In genomic region chr3:82547908-82548721, GRCm38 (mm10) we compare ENCODE assay signal across 8 mouse cellular contexts. TPM values are rescaled to one million over a fixed set of nuclear protein-coding genes. Genes with fewer than 3 reads are reported as not detected.
DNase-seq lines count a peak whose midpoint lies in the region; ATAC-seq and TF ChIP-seq lines count a peak whose summit lies in the region.

Gene Npy2r (minus strand): TSS chr3:82548084.

- H3K4me1 ChIP-seq in kidney, embryonic 15.5 days: peaks cover 12% of the 10 kb centered on the region
- H3K4me1 ChIP-seq in embryonic facial prominence, embryonic 13.5 days: peaks cover 4% of the 10 kb centered on the region
- H3K4me1 ChIP-seq in hindbrain, postnatal 0 days (ENCODE audit: insufficient read depth, low read length): no peaks in the 10 kb centered on the region
- H3K4me1 ChIP-seq in liver, postnatal 0 days (ENCODE audit: insufficient read depth): no peaks in the 10 kb centered on the region; the same call in 1 of the 2 replicates
- peaks cover 8% of the 10 kb centered on the region for H3K4me1 ChIP-seq in testis, adult 2 months (ENCODE audit: control insufficient read depth, insufficient read depth, low read length)

- no peak for DNase-seq in kidney, adult 18-20 months
- DNase-seq in adrenal gland, adult 2 months: peak; percentile 69
- peak; percentile 20 for DNase-seq in hindbrain, postnatal 0 days (ENCODE audit: low spot score)
- DNase-seq in liver, postnatal 0 days: no peak
- DNase-seq in thymus, postnatal 4 days: no peak

- TF ChIP-seq EP300 in liver, postnatal 0 days (IDR thresholded peaks at IDR 0.05; ENCODE audit: low read depth): no peak

- ATAC-seq in kidney, embryonic 15.5 days (replicated peaks; ENCODE audit: low FRiP score): peak; percentile 84
- ATAC-seq in embryonic facial prominence, embryonic 13.5 days (ENCODE audit: insufficient number of reproducible peaks, insufficient read depth, low FRiP score, low TSS enrichment, low read depth): 0 out of 2 replicates have a peak, but pooled peaks have one; percentile 32
- peak; percentile 60 for ATAC-seq in hindbrain, postnatal 0 days
- no peak for ATAC-seq in liver, postnatal 0 days

- H3K4me3 ChIP-seq in kidney, embryonic 15.5 days (replicated peaks): peak within 1 kb of the TSS; percentile 52
- peak within 1 kb of the TSS; percentile 52 for H3K4me3 ChIP-seq in embryonic facial prominence, embryonic 13.5 days
- peak within 1 kb of the TSS; percentile 51 for H3K4me3 ChIP-seq in hindbrain, postnatal 0 days (ENCODE audit: low read length)
- H3K4me3 ChIP-seq in liver, postnatal 0 days (ENCODE audit: low read depth, low read length): 0 out of 2 replicates have a peak within 1 kb of the TSS, but pooled peaks have one; percentile 15
- peak within 1 kb of the TSS; percentile 46 for H3K4me3 ChIP-seq in testis, adult 2 months (ENCODE audit: control insufficient read depth, low read depth, low read length)

- peak within 1 kb of the TSS; percentile 43 for H3K9ac ChIP-seq in kidney, embryonic 15.5 days
- H3K9ac ChIP-seq in embryonic facial prominence, embryonic 13.5 days: peak within 1 kb of the TSS; percentile 66
- peak within 1 kb of the TSS; percentile 38 for H3K9ac ChIP-seq in hindbrain, postnatal 0 days (replicated peaks; ENCODE audit: low read length)
- no peak within 1 kb of the TSS for H3K9ac ChIP-seq in liver, postnatal 0 days (replicated peaks)

- no peak for TF ChIP-seq POLR2A in testis, adult 2 months (IDR thresholded peaks at IDR 0.05; ENCODE audit: control insufficient read depth, low read depth, low read length)

- H3K4me2 ChIP-seq in kidney, embryonic 15.5 days: peak within 1 kb of the TSS; percentile 93
- peak within 1 kb of the TSS; percentile 92 for H3K4me2 ChIP-seq in embryonic facial prominence, embryonic 13.5 days
- H3K4me2 ChIP-seq in hindbrain, postnatal 0 days (ENCODE audit: low read depth, low read length): peak within 1 kb of the TSS; percentile 98
- peak within 1 kb of the TSS; percentile 57 for H3K4me2 ChIP-seq in liver, postnatal 0 days (ENCODE audit: low read depth, low read length)

- no peaks in the 10 kb centered on the region for H3K9me3 ChIP-seq in kidney, embryonic 15.5 days (replicated peaks)
- no peaks in the 10 kb centered on the region for H3K9me3 ChIP-seq in embryonic facial prominence, embryonic 13.5 days
- no peaks in the 10 kb centered on the region for H3K9me3 ChIP-seq in hindbrain, postnatal 0 days (ENCODE audit: low read length)
- no peaks in the 10 kb centered on the region for H3K9me3 ChIP-seq in liver, postnatal 0 days (ENCODE audit: low read length)

- TF ChIP-seq CTCF in hindbrain, postnatal 0 days (IDR thresholded peaks at IDR 0.05; ENCODE audit: low read depth): no peak
- no peak for TF ChIP-seq CTCF in liver, postnatal 0 days (IDR thresholded peaks at IDR 0.05; ENCODE audit: low read depth)
- TF ChIP-seq CTCF in testis, adult 2 months (IDR thresholded peaks at IDR 0.05; ENCODE audit: control insufficient read depth, insufficient read depth, insufficient replicate concordance, low read depth, low read length): no peak

- no peak within 1 kb of the TSS for H3K27ac ChIP-seq in kidney, embryonic 15.5 days
- no peak within 1 kb of the TSS for H3K27ac ChIP-seq in embryonic facial prominence, embryonic 13.5 days
- no peak within 1 kb of the TSS for H3K27ac ChIP-seq in hindbrain, postnatal 0 days
- H3K27ac ChIP-seq in liver, postnatal 0 days (ENCODE audit: low read depth): no peak within 1 kb of the TSS
- H3K27ac ChIP-seq in testis, adult 2 months (ENCODE audit: control insufficient read depth, insufficient read depth, low read depth, low read length): no peak within 1 kb of the TSS

- H3K27me3 ChIP-seq in kidney, embryonic 15.5 days: peaks cover 8% of the 10 kb centered on the region
- peaks cover 27% of the 10 kb centered on the region for H3K27me3 ChIP-seq in embryonic facial prominence, embryonic 13.5 days
- peaks cover 4% of the 10 kb centered on the region; the same call in 1 of the 2 replicates for H3K27me3 ChIP-seq in hindbrain, postnatal 0 days (ENCODE audit: insufficient read depth, low read length)
- H3K27me3 ChIP-seq in liver, postnatal 0 days (ENCODE audit: insufficient read depth, low read length): peaks cover 13% of the 10 kb centered on the region
- H3K27me3 ChIP-seq in testis, adult 2 months (ENCODE audit: control insufficient read depth, insufficient read depth, low read length): peaks cover 2% of the 10 kb centered on the region; the same call in 1 of the 2 replicates

- H3K36me3 ChIP-seq in kidney, embryonic 15.5 days: no peaks in the 10 kb centered on the region
- no peaks in the 10 kb centered on the region for H3K36me3 ChIP-seq in embryonic facial prominence, embryonic 13.5 days
- no peaks in the 10 kb centered on the region for H3K36me3 ChIP-seq in hindbrain, postnatal 0 days (ENCODE audit: insufficient read depth, low read length)
- H3K36me3 ChIP-seq in liver, postnatal 0 days (replicated peaks; ENCODE audit: insufficient read depth, low read length): no peaks in the 10 kb centered on the region
- H3K36me3 ChIP-seq in testis, adult 2 months (ENCODE audit: control insufficient read depth, insufficient read depth, low read length): no peaks in the 10 kb centered on the region

- under 1% methylated on average over 32 of the region's 32 CpGs for WGBS in kidney, embryonic 15.5 days
- WGBS in embryonic facial prominence, embryonic 13.5 days: under 1% methylated on average over 32 of the region's 32 CpGs
- under 1% methylated on average over 32 of the region's 32 CpGs for WGBS in hindbrain, postnatal 0 days
- WGBS in liver, postnatal 0 days (ENCODE audit: insufficient replicate concordance): 1% methylated on average over 32 of the region's 32 CpGs

RNA-seq across cellular contexts. Expression of gene Npy2r, which starts in this region (rescaled TPM):
- polyA plus RNA-seq in kidney, embryonic 15.5 days (2015; fragmentation: Nextera tagmentation; extraction: Ambion mirVana): 0.55 and 1.1 TPM in 2 replicates
- total RNA-seq in adrenal gland, adult 2 months (2021): 10 to 100 TPM in 1 of 2 experiments, 1 to 10 TPM in 1; 8.4 to 11.3 TPM
- polyA plus RNA-seq in adrenal gland, adult 2 months (2012; rRNA removed): 3.3 and 4.8 TPM in 2 replicates
- polyA plus RNA-seq in embryonic facial prominence, embryonic 13.5 days (2015; fragmentation: Nextera tagmentation; extraction: Ambion mirVana): 0.39 and 0.77 TPM in 2 replicates
- total RNA-seq in hindbrain, postnatal 0 days (2014; rRNA removed): 4.3 and 9.1 TPM in 2 replicates
- polyA plus RNA-seq in hindbrain, postnatal 0 days (2015; fragmentation: Nextera tagmentation; extraction: Ambion mirVana): 3.4 TPM in 2 replicates
- polyA plus RNA-seq in liver, postnatal 0 days (2015; fragmentation: Nextera tagmentation; extraction: Ambion mirVana): not detected in 2 replicates
- polyA plus RNA-seq in testis, adult 2 months (2012; rRNA removed): 0.13 TPM in 1 of 2 replicates, not detected in the other

Comparison
In these comparisons a context has a peak if more than half of its experiments do, and no peak if none do; other contexts are left out.
1. Peak in ATAC-seq, H3K4me3 ChIP-seq, H3K9ac ChIP-seq and H3K4me2 ChIP-seq in embryonic facial prominence, embryonic 13.5 days; RNA of the gene not detected or under 1 TPM.
2. DNase-seq: peak in adrenal gland, adult 2 months (single experiment) and hindbrain, postnatal 0 days (single experiment); none in kidney, adult 18-20 months (single experiment), liver, postnatal 0 days (single experiment) and thymus, postnatal 4 days (single experiment).
3. Peak in every context shown above with its lines, with median percentiles within 50 percentile points of each other: H3K4me2 ChIP-seq and H3K4me3 ChIP-seq.